Mouse (Mus musculus) hindbrain, embryonic 11.5 days (tissue): ENCODE data around the gene Slit3. TPM values are rescaled to one million over a fixed set of nuclear protein-coding genes. Genes with fewer than 3 reads are reported as not detected.

ENCODE experiments used
- ATAC-seq: fragments of 200-750 bp; cut with Nextera tagmentation; 2 replicates; pipeline ENCODE4 v1.8.0; 2017; ENCODE audit warnings: mild to moderate bottlenecking, moderate TSS enrichment, moderate library complexity; ENCODE audit not compliant: low FRiP score
- DNase-seq: peaks from one replicate; pipeline ENCODE4 v3.0.0-alpha.2; 2015; ENCODE audit warnings: low spot score
- H3K27ac ChIP-seq: fragments of 300-500 bp; sonication (generic); 2 replicates; pipeline ENCODE4 v1.5.1; 2014; ENCODE audit warnings: mild to moderate bottlenecking, low read depth, low read length
- H3K27me3 ChIP-seq: fragments of 300-500 bp; sonication (generic); 2 replicates; pipeline ENCODE4 v1.6.1; 2014; ENCODE audit warnings: mild to moderate bottlenecking, low read length, moderate library complexity, mixed read lengths; ENCODE audit not compliant: control insufficient read depth, insufficient read depth
- H3K36me3 ChIP-seq: fragments of 300-500 bp; sonication (generic); 2 replicates; pipeline ENCODE4 v1.6.1; 2014; ENCODE audit warnings: mild to moderate bottlenecking, low read length, moderate library complexity, mixed read lengths; ENCODE audit not compliant: control insufficient read depth, insufficient read depth
- H3K4me1 ChIP-seq: fragments of 300-500 bp; sonication (generic); replicated peaks from 2 replicates; pipeline ENCODE4 v1.6.1; 2014; ENCODE audit warnings: low read length, mixed read lengths; ENCODE audit not compliant: control insufficient read depth, insufficient read depth
- H3K4me2 ChIP-seq: fragments of 300-500 bp; sonication (generic); replicated peaks from 2 replicates; pipeline ENCODE4 v1.6.1; 2014; ENCODE audit warnings: mild to moderate bottlenecking, low read depth, low read length
- H3K4me3 ChIP-seq: fragments of 300-500 bp; sonication (generic); 2 replicates; pipeline ENCODE4 v1.5.1; 2014; ENCODE audit warnings: low read depth, low read length
- H3K9ac ChIP-seq: fragments of 300-500 bp; sonication (generic); 2 replicates; pipeline ENCODE4 v1.6.1; 2014; ENCODE audit warnings: low read depth, low read length
- H3K9me3 ChIP-seq: fragments of 300-500 bp; sonication (generic); 2 replicates; pipeline ENCODE4 v1.6.1; 2016; ENCODE audit warnings: low read length; ENCODE audit not compliant: control insufficient read depth
- WGBS: fragments of 180-500 bp; shearing (Covaris S2); extraction: QIAGEN DNeasy Blood & Tissue Kit; methylation state at CpG from one replicate; pipeline ENCODE4 v1.1.7; 2014; 5-methylcytosine and 5-hydroxymethylcytosine counted together
- polyA plus RNA-seq: library from polyadenylated mRNA; unstranded; fragments of >200 nt; fragmentation: Nextera tagmentation; extraction: Ambion mirVana; gene quantifications from 2 replicates; pipeline ENCODE4 v1.2.1, GENCODE M21; 2014

Slit3 gene
- polyA plus RNA-seq, 1 experiment from 2014 or later = 39.3 TPM

DNA sequence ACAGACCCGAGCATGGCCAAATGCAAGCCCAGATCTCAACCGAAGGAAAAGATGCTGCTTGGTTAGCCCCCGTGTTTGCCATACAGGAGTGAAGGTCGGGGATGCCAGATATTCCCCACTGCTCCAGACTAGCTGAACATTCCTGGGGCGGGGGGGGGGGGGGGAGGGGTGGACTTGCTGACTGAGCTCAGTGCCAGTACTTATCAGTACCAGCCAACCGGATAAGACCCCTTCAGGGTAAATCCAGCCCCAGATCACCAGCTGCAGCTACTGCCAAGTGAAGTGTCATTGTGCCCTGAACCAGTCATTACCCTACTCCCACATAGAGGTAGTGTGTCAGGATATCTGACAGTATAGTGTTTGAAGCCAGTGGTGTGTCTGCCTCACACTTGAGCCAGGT lies 504.6 kb downstream of the Slit3 start:
- 77% methylated on average over 6 of the region's 6 CpGs for WGBS
- H3K4me3 ChIP-seq = no peak overlapping the region
- H3K9me3 ChIP-seq = no peaks in the 10 kb centered on the region
- DNase-seq = no peak
- ATAC-seq = no peak
- no peak overlapping the region for H3K9ac ChIP-seq
- H3K36me3 ChIP-seq = no peaks in the 10 kb centered on the region
- H3K4me2 ChIP-seq = no peak overlapping the region
- H3K27me3 ChIP-seq = no peaks in the 10 kb centered on the region
- H3K27ac ChIP-seq = no peak overlapping the region
- H3K4me1 ChIP-seq = no peaks in the 10 kb centered on the region

DNA sequence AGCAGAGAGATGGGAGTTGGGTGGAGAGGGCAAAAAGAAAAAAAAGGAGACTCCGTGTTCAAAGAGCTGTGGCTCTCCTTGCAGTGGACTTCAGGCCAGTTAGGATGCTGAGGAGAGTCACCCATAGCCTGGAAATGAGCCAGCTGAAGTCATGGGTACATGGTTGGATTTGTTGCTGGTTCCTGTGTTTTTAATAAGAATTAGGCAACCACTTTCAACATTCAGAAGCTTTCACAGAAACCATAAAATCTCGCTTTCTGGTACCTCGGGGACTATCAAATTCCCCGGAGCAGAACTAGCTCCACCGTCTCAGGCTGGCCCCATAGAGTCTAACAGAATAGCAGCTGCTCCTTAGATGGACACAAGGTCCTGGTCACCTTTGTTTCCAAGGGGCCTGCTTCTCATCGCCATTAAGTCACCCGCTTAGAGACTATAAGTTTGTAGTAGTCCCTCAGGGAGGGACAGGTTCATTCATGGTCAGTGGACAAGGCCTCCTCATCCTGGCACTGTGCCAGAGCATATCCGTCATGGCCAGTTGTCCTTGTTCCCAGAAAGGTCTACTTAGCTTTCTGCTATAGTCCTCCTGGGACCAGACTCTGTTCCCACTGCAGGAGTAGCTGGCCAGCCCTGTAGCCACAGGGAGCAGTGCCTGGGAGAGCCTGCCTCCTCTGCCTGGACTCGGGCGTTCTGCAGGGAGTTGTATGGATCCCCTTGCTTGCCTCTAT lies 505.3 kb downstream of the Slit3 start:
- WGBS = 83% methylated on average over 10 of the region's 10 CpGs
- ATAC-seq (no peak), DNase-seq (no peak)
- Histone ChIP-seq H3K4me2 (no peak overlapping the region), H3K9ac (no peak overlapping the region), H3K36me3 (no peaks in the 10 kb centered on the region), H3K9me3 (no peaks in the 10 kb centered on the region), H3K27me3 (no peaks in the 10 kb centered on the region), H3K27ac (no peak overlapping the region), H3K4me1 (no peaks in the 10 kb centered on the region), H3K4me3 (no peak overlapping the region)

DNA sequence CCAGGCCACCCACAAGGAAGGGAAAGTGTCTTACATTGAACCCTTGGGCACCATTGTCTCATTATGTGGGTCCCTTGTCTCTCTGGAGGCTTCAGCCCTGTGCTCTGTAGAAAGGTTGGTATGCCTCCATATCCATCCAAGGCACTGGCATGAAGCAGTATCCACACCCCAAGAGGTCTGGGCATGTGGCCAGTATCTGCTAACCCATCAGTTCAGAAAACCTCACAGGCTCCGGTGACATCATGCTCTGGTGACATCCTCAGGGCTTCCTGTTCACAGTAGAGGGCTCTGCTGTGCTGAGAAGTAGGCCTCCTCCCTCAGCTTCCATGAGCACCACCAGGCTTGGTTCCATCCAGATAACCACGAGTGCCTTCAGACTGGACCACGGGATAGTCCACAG lies 506.8 kb downstream of the Slit3 start:
- no peaks in the 10 kb centered on the region for H3K27me3 ChIP-seq
- ATAC-seq (no peak), DNase-seq (no peak)
- no peak overlapping the region for H3K4me2 ChIP-seq
- H3K4me3 ChIP-seq = no peak overlapping the region
- H3K9me3 ChIP-seq = no peaks in the 10 kb centered on the region
- no peak overlapping the region for H3K9ac ChIP-seq
- 93% methylated on average over 3 of the region's 3 CpGs for WGBS
- H3K4me1 ChIP-seq = no peaks in the 10 kb centered on the region
- H3K36me3 ChIP-seq = no peaks in the 10 kb centered on the region
- H3K27ac ChIP-seq = no peak overlapping the region

DNA sequence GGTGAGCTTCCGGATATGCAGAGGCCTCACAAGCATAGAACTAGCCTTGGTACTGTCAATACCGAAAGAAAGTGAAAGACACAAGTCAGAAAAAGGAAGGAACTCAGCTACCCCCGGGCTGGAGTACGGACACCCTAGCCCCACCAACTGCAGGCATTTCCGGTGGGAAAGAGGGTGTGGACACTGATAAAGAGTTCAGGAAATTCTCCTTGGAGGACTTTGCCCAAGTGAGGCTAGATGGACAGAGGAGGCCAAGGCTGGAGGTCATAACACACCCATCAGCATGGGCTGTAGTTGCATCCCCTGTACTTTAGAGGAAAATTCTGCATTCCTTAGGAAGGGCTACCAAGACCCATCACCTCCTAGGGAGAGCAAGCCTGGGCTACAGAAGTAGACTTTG lies 511.2 kb downstream of the Slit3 start:
- Histone ChIP-seq H3K9me3 (no peaks in the 10 kb centered on the region), H3K9ac (no peak overlapping the region), H3K27ac (no peak overlapping the region), H3K4me1 (no peaks in the 10 kb centered on the region), H3K4me3 (no peak overlapping the region), H3K4me2 (no peak overlapping the region), H3K36me3 (no peaks in the 10 kb centered on the region), H3K27me3 (no peaks in the 10 kb centered on the region)
- no peak for ATAC-seq
- WGBS = 98% methylated on average over 5 of the region's 5 CpGs
- no peak for DNase-seq

DNA sequence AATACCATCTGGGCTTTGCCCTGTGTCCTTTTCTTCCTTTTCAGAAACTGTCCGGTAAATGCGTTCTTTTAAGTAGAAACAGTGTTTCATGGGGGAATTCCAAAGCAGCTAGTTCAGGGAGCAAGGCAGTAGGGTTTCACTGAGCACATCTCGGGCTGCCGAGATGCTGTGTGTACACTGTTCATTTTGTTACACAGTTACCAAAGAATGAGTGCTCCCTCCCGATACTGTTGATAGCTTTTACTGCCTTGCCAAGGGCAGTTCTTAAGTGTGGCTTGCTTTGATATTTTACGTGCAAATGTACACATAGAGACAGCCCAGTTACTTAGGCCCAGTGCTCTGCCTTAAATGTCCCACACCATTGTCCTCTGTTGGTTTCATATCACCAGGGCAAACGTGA lies 516.1 kb downstream of the Slit3 start:
- WGBS = 84% methylated on average over 7 of the region's 7 CpGs
- H3K9me3 ChIP-seq = no peaks in the 10 kb centered on the region
- H3K4me3 ChIP-seq = no peak overlapping the region
- ATAC-seq = no peak
- H3K4me1 ChIP-seq = no peaks in the 10 kb centered on the region
- DNase-seq = no peak
- no peak overlapping the region for H3K4me2 ChIP-seq
- no peaks in the 10 kb centered on the region for H3K36me3 ChIP-seq
- no peak overlapping the region for H3K9ac ChIP-seq
- H3K27me3 ChIP-seq = no peaks in the 10 kb centered on the region
- no peak overlapping the region for H3K27ac ChIP-seq

DNA sequence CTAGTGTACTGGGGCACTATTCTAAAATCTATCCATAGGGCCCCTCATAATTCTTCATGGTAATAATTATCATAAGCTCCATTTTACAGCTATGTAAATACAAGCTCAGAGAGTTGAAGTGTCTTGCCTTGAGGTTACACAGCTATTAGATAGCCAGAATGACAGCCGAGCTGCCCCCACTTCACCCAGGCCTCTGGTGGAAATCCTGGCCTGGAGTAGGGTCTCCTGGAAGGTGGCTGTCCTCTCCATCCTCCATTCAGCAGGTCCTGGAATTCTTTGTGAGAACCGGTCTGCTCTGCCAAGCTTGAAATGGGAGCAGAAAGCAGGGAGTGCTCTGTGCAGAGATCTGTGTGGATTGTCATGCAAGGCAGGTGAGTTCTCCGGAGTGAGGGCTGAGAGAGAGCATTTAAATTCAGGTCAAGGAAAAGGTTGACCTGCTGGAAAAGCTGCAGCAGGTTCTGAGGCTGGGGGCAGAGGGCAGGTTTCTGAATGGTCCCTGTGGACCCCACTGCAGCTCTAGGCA lies 517.9 kb downstream of the Slit3 start:
- H3K4me2 ChIP-seq = no peak overlapping the region
- no peak overlapping the region for H3K4me3 ChIP-seq
- H3K9ac ChIP-seq = no peak overlapping the region
- DNase-seq = no peak
- no peak for ATAC-seq
- H3K4me1 ChIP-seq = no peaks in the 10 kb centered on the region
- 10% methylated on average over 3 of the region's 3 CpGs for WGBS
- H3K27me3 ChIP-seq = no peaks in the 10 kb centered on the region
- peak overlapping the region; percentile 39; the same call in 1 of the 2 replicates for H3K27ac ChIP-seq
- H3K36me3 ChIP-seq = no peaks in the 10 kb centered on the region
- H3K9me3 ChIP-seq = no peaks in the 10 kb centered on the region

DNA sequence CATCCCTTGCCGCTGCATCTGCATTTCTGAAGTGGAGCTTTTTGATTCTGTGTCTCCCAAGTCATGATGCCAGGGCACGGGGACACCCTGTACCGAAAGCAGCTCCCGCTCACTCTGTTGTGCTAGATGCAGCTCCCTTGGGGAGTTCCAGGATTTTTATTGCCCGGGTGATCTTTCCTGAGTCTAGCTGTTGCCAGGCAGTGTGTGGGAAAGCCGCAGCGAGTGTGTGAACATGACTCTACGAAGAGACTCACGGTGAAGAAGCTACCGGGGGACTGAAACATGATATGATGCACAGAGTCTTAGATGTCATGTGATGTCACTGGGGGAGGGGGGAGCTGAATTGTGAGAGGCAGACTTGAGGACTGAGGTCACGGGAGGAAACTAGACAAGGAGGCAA lies 518.4 kb downstream of the Slit3 start:
- H3K4me1 ChIP-seq = no peaks in the 10 kb centered on the region
- 25% methylated on average over 11 of the region's 11 CpGs for WGBS
- H3K9me3 ChIP-seq = no peaks in the 10 kb centered on the region
- no peak overlapping the region for H3K4me3 ChIP-seq
- no peak overlapping the region for H3K9ac ChIP-seq
- ATAC-seq (no peak), DNase-seq (peak; percentile 38)
- H3K27me3 ChIP-seq = no peaks in the 10 kb centered on the region
- peak overlapping the region; percentile 39; the same call in 1 of the 2 replicates for H3K27ac ChIP-seq
- no peaks in the 10 kb centered on the region for H3K36me3 ChIP-seq
- no peak overlapping the region for H3K4me2 ChIP-seq

DNA sequence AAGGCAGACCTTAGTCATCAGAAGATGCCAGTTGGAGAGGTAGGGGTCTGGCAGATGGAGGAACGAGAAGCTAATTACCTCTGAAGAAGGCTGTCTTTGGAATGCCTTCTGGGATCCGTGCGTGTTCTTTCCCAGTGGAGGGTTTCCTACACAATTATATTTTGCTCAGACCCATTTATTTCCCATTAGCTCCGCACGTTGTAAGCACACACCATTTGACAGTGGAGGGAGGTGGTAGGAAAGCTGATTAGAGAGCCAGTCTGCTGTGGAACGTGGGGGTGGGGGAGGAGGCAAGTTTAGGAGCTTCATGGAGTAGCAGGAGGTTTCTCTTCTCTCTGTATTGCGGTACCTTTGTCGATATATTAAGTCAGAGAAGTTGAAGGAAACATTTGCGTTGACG lies 530.3 kb downstream of the Slit3 start:
- Histone ChIP-seq H3K4me1 (no peaks in the 10 kb centered on the region), H3K27ac (no peak overlapping the region), H3K9me3 (no peaks in the 10 kb centered on the region), H3K4me2 (no peak overlapping the region), H3K9ac (no peak overlapping the region), H3K27me3 (no peaks in the 10 kb centered on the region), H3K4me3 (no peak overlapping the region), H3K36me3 (no peaks in the 10 kb centered on the region)
- no peak for DNase-seq
- ATAC-seq = no peak
- 83% methylated on average over 10 of the region's 10 CpGs for WGBS

DNA sequence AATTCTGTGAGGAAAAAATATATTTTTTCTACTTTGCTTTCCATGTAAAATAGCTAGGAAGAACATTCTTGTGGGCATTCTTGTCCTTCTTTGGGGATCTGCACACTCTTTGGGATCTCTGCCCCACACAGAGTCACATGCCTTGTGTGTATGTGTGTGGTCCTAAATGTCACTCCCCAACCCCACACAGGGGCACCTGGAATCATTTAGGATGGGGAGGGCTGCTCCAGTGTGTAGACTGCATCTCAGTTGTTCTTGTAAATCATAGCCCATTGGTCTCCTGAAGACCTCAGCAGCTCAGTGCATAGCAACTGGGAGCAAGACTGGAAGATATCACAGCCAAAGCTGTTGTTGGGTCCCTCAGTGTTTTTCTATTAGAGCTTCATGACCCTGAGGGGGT lies 534.8 kb downstream of the Slit3 start:
- H3K36me3 ChIP-seq = no peaks in the 10 kb centered on the region
- DNase-seq (no peak), ATAC-seq (no peak)
- no peaks in the 10 kb centered on the region for H3K4me1 ChIP-seq
- H3K27me3 ChIP-seq = no peaks in the 10 kb centered on the region
- H3K9ac ChIP-seq = no peak overlapping the region
- H3K9me3 ChIP-seq = no peaks in the 10 kb centered on the region
- no peak overlapping the region for H3K4me2 ChIP-seq
- no peak overlapping the region for H3K27ac ChIP-seq
- no peak overlapping the region for H3K4me3 ChIP-seq
